Mouse (Mus musculus) heart, embryonic 15.5 days (tissue): Measurements from ENCODE around the gene Zfp459. TPM values are rescaled to one million over a fixed set of nuclear protein-coding genes. Genes with fewer than 3 reads are reported as not detected.
A peak's percentile ranks its signal among the peaks of the same experiment; 100 is the strongest.
"Not testable (repeated sequence)": the region's sequence is repeated elsewhere in the genome, so short reads cannot be mapped to it uniquely, and the experiment has no call there.

Experiments
- ATAC-seq: fragments of 200-750 bp; cut with Nextera tagmentation; replicated peaks from 2 replicates; pipeline ENCODE4 v1.8.0; 2017; ENCODE audit warnings: low read depth, moderate TSS enrichment; ENCODE audit not compliant: insufficient number of reproducible peaks, insufficient read depth, low FRiP score
- H3K27ac ChIP-seq: fragments of 300-500 bp; sonication (generic); 2 replicates; pipeline ENCODE4 v1.5.1; 2015; ENCODE audit warnings: mild to moderate bottlenecking, inconsistent platforms
- H3K27me3 ChIP-seq: fragments of 300-500 bp; sonication (generic); 2 replicates; pipeline ENCODE4 v1.6.1; 2015; ENCODE audit warnings: inconsistent platforms
- H3K36me3 ChIP-seq: fragments of 300-500 bp; sonication (generic); 2 replicates; pipeline ENCODE4 v1.6.1; 2015; ENCODE audit warnings: mild to moderate bottlenecking, inconsistent platforms
- H3K4me1 ChIP-seq: fragments of 300-500 bp; sonication (generic); replicated peaks from 2 replicates; pipeline ENCODE4 v1.6.1; 2015; ENCODE audit warnings: inconsistent platforms
- H3K4me2 ChIP-seq: fragments of 300-500 bp; sonication (generic); 2 replicates; pipeline ENCODE4 v1.6.1; 2015; ENCODE audit warnings: inconsistent platforms, mild to moderate bottlenecking, moderate library complexity
- H3K4me3 ChIP-seq: fragments of 300-500 bp; sonication (generic); 2 replicates; pipeline ENCODE4 v1.5.1; 2015; ENCODE audit warnings: mild to moderate bottlenecking, inconsistent platforms
- H3K9ac ChIP-seq: fragments of 300-500 bp; sonication (generic); 2 replicates; pipeline ENCODE4 v1.6.1; 2015; ENCODE audit warnings: mild to moderate bottlenecking, inconsistent platforms
- H3K9me3 ChIP-seq: fragments of 300-500 bp; sonication (generic); replicated peaks from 2 replicates; pipeline ENCODE4 v1.6.1; 2016; ENCODE audit warnings: inconsistent platforms
- WGBS: fragments of 180-500 bp; shearing (Covaris S2); methylation state at CpG from one replicate; pipeline ENCODE4 v1.1.7; 2015; ENCODE audit warnings: mixed read lengths; 5-methylcytosine and 5-hydroxymethylcytosine counted together
- polyA plus RNA-seq: library from polyadenylated mRNA; unstranded; fragments of >200 nt; fragmentation: Nextera tagmentation; extraction: Ambion mirVana; gene quantifications from 2 replicates; pipeline ENCODE4 v1.2.1, GENCODE M21; 2015

The Zfp459 gene
- polyA plus RNA-seq, 1 experiment from 2014 or later, result 0.30 TPM

DNA sequence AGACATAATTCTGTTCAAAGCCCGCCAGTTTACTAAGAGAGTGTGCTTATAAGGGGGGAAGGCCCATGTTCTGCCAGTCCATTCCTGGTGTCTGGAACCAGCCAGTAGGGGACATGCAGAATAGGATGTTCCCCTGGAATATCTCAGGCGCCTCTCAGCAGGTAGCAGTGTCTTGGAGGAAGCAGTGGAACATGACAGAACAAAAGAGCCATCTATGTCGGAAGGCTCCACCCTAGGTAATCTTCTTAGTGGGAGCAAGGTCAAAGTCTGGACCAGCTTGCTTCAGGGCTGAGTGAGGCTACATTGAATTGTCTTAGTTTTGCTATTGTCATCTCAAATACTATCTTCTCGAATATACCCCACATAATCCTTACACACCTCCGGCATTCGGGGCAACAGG lies 5.5 kb downstream of the Zfp459 start:
- ATAC-seq, result no peak
- peaks cover 2% of the 10 kb centered on the region; the same call in 1 of the 2 replicates for H3K27me3 ChIP-seq
- H3K4me2 ChIP-seq, result no peak overlapping the region
- H3K4me1 ChIP-seq, result peaks cover 1% of the 10 kb centered on the region; the same call in 1 of the 2 replicates
- 85% methylated on average over 6 of the region's 6 CpGs for WGBS
- H3K9ac ChIP-seq, result no peak overlapping the region
- no peak overlapping the region for H3K4me3 ChIP-seq
- no peak overlapping the region for H3K27ac ChIP-seq
- no peaks in the 10 kb centered on the region for H3K36me3 ChIP-seq
- H3K9me3 ChIP-seq, result no peaks in the 10 kb centered on the region

DNA sequence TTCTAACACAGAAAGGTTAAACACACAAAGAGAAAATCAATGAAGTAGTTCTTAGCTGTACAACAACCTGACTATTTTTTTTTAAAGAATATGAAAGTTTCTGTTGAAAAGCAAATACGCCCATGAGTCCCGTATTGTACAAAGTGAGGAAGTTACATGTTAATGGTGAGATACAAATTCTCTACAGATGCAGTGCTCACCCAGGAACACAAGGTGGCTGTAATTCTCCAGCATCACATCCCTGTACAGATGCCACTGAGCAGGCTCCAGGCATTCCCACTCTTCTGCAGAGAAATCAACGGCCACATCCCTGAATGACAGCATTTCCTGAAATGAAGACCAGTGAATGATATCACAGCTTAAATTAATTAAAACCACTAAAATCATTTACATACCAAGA lies 7.6 kb downstream of the Zfp459 start:
- ATAC-seq, H3K27me3 ChIP-seq: not testable (repeated sequence)
- WGBS, result 64% methylated on average over 3 of the region's 3 CpGs

DNA sequence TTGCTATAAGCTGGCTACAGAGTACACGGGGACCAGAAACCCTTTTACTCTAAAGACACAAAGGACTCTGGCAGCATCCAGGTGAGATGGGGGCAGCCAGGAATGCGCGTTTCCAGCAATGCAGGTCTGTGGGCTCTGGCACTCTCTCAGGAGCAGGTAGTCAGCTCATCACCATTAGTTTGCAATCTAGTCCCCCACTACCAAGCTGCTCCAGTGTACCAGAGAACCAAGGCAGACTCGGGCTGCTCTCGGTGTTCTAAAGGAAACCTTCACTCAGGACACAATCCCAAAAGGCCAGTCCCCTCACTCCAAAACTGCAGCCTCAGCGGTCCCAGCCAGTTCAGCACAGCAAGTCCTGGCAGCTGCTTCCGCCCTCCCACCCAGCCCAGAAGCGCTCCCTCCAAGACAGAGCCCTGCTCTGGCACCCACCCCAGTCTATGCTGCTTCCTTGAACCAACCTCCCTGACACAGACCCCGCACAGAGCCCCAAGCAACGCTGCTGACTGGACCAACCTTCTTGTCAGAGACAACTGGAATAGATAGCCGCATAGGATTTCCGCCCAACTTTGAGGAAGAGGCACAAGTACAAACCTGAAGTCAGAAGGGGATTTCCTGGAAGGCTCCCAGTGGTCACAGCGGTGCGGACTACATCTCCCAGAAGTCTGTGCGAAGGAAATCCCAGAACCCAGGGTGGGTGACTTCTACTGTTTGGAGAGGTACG lies 21.9 kb downstream of the Zfp459 start, which contains the start of gene Zfp429:
Gene Zfp429 (minus strand): TSS at position 637 of the 721 bp plus-strand sequence.
- peak; percentile 91 for ATAC-seq
- Histone ChIP-seq H3K4me3 (peak within 1 kb of the TSS; percentile 76), H3K9ac (peak within 1 kb of the TSS; percentile 67), H3K27ac (peak within 1 kb of the TSS; percentile 62; the same call in 1 of the 2 replicates), H3K4me2 (peak within 1 kb of the TSS; percentile 62)
- not testable (repeated sequence) for H3K4me1 ChIP-seq, H3K36me3 ChIP-seq, H3K9me3 ChIP-seq, H3K27me3 ChIP-seq
- WGBS, result 5% methylated on average over 16 of the region's 16 CpGs

More for the DNA sequence above, 7.6 kb downstream of the Zfp459 start:
- H3K4me1 ChIP-seq, H3K4me2 ChIP-seq, H3K9me3 ChIP-seq, H3K36me3 ChIP-seq, H3K27ac ChIP-seq, H3K4me3 ChIP-seq, H3K9ac ChIP-seq: not testable (repeated sequence)

DNA sequence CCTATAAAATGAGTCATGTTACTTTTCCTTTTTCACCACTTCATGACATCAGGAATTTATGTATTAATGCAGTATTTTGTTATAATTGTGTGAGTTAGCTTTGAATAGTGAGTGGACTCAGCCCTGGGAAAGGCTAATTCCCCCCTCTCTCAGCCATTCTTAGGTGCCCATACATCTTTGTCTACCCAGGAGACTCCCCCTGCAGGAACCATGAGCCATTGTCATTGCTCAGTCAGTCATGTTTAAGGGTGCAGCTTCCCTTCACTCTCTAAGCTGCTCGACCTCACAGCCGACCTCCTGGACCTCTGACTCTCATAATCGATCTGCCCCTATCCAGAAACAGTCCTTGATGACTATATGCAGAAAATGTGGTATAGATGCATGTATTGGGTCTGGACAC lies 45.0 kb downstream of the Zfp459 start:
- WGBS, result 74% methylated on average over 3 of the region's 3 CpGs
- not testable (repeated sequence) for ATAC-seq, H3K4me2 ChIP-seq, H3K4me1 ChIP-seq, H3K27me3 ChIP-seq, H3K4me3 ChIP-seq, H3K9me3 ChIP-seq, H3K9ac ChIP-seq, H3K27ac ChIP-seq, H3K36me3 ChIP-seq

DNA sequence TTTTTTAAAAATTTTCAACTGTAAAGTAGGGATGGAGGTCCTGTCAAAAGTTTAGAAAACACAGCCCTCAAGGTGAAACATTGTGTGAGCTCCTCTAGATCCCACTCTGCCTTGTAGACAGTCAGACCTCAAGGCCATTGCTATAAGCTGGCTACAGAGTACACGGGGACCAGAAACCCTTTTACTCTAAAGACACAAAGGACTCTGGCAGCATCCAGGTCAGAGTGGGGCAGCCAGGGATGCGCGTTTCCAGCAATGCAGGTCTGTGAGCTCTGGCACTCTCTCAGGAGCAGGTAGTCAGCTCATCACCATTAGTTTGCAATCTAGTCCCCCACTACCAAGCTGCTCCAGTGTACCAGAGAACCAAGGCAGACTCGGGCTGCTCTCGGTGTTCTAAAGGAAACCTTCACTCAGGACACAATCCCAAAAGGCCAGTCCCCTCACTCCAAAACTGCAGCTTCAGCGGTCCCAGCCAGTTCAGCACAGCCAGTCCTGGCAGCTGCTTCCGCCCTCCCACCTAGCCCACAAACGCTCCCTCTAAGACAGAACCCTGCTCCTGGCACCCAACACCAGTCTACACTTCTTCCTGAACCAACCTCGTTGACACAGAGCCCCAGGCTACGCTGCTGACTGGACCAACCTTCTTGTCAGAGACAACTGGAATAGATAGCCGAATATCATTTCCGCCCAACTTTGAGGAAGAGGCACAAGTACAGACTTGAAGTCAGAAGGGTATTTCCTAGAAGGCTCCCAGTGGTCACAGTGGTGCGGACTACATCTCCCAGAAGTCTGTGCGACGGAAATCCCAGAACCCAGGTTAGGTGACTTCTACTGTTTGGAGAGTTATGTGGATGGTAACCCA lies 45.9 kb downstream of the Zfp459 start, which contains the start of the genes Gm28041 and Zfp456:
Gene Gm28041 (minus strand): TSS at position 684 of the 862 bp plus-strand sequence.
Gene Zfp456 (minus strand): TSS at position 761 of the 862 bp plus-strand sequence.
- H3K27ac ChIP-seq, H3K4me1 ChIP-seq, H3K36me3 ChIP-seq, H3K27me3 ChIP-seq, H3K9me3 ChIP-seq: not testable (repeated sequence)
- Histone ChIP-seq H3K9ac (peak within 1 kb of the TSS; percentile 46; the same call in 1 of the 2 replicates), H3K4me3 (peak within 1 kb of the TSS; percentile 57), H3K4me2 (peak within 1 kb of the TSS; percentile 61)
- peak; percentile 88 for ATAC-seq
- WGBS, result 12% methylated on average over 15 of the region's 15 CpGs

DNA sequence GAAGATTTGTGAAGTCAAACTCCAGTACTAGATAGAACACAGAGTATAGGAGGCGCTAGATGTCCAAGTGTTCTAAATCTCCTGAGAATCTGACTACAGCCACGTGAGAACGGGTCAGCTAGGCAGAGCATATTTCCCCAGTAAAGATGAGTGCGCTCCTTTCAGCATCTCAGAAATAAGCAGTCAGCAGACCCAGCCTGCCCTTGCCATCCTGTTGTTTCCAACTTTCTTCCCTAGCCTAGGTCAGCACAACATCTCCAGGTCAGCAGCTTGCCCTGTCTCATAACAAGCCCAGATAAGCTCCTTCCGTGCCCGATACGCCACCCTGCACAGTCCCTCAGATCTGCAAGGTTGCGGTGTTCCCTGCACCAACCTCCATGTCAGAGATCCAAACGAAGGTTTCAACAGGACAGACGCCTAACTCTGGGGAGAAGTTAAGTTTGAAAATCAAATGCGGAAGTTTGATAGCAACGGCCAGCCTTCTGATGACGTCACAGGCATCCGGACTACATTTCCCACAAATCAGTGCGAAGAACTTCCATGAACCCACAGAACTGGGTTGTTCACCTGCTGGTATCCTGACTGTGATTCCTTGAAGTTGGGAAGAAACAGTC lies 61.0 kb downstream of the Zfp459 start, which contains the start of the genes Gm28044 and Zfp953:
Gene Gm28044 (minus strand): TSS at position 406 of the 614 bp plus-strand sequence.
Gene Zfp953 (minus strand): TSS at position 475 of the 614 bp plus-strand sequence.
- under 1% methylated on average over 15 of the region's 15 CpGs for WGBS
- no peaks in the 10 kb centered on the region for H3K36me3 ChIP-seq
- no peaks in the 10 kb centered on the region for H3K27me3 ChIP-seq
- peak within 1 kb of the TSS; percentile 83 for H3K4me3 ChIP-seq
- H3K9ac ChIP-seq, result peak within 1 kb of the TSS; percentile 72
- H3K27ac ChIP-seq, result peak within 1 kb of the TSS; percentile 79
- no peaks in the 10 kb centered on the region for H3K9me3 ChIP-seq
- H3K4me1 ChIP-seq, result peaks cover 8% of the 10 kb centered on the region
- peak within 1 kb of the TSS; percentile 74 for H3K4me2 ChIP-seq
- ATAC-seq, result peak; percentile 79

Other genes with a start within 250 kb of the Zfp459 start
- 5.9 and 6.2 TPM in 2 replicates for gene Rsl1, start 248.2 kb downstream of the Zfp459 start, polyA plus RNA-seq
- gene Zfp455, start 226.9 kb downstream of the Zfp459 start, polyA plus RNA-seq, result 1.1 and 1.3 TPM in 2 replicates
- gene Zfp458, start 143.0 kb downstream of the Zfp459 start, polyA plus RNA-seq, result 1.1 and 1.3 TPM in 2 replicates
- gene Zfp457, start 114.9 kb downstream of the Zfp459 start, polyA plus RNA-seq, result 0.83 and 1.0 TPM in 2 replicates
- 1.4 and 1.5 TPM in 2 replicates for gene Zfp595, start 88.8 kb downstream of the Zfp459 start, polyA plus RNA-seq
- not detected in 2 replicates for gene Gm28044, start 60.9 kb downstream of the Zfp459 start, polyA plus RNA-seq
- 0.67 and 0.72 TPM in 2 replicates for gene Zfp953, start 60.8 kb downstream of the Zfp459 start, polyA plus RNA-seq
- gene Gm28041, start 45.7 kb downstream of the Zfp459 start, polyA plus RNA-seq, result 0.35 and 1.1 TPM in 2 replicates
- 0.94 and 1.2 TPM in 2 replicates for gene Zfp456, start 45.6 kb downstream of the Zfp459 start, polyA plus RNA-seq
- gene Zfp429, start 21.6 kb downstream of the Zfp459 start, polyA plus RNA-seq, result 2.6 and 4.6 TPM in 2 replicates
- gene Zfp874a, start 30.2 kb upstream of the Zfp459 start, polyA plus RNA-seq, result 5.8 and 5.9 TPM in 2 replicates
- 1.8 and 3.0 TPM in 2 replicates for gene Zfp874b, start 62.8 kb upstream of the Zfp459 start, polyA plus RNA-seq
- gene Zfp58, start 79.1 kb upstream of the Zfp459 start, polyA plus RNA-seq, result 7.8 and 8.0 TPM in 2 replicates
- gene Gm26965, start 104.7 kb upstream of the Zfp459 start, polyA plus RNA-seq, result not detected in 2 replicates
- gene Zfp87, start 104.8 kb upstream of the Zfp459 start, polyA plus RNA-seq, result 17.7 and 18.2 TPM in 2 replicates
- gene Zfp748, start 132.4 kb upstream of the Zfp459 start, polyA plus RNA-seq, result 5.2 and 6.8 TPM in 2 replicates
- 2.1 and 2.6 TPM in 2 replicates for gene Zfp729b, start 188.3 kb upstream of the Zfp459 start, polyA plus RNA-seq
- 0.24 and 0.57 TPM in 2 replicates for gene Gm49345, start 216.4 kb upstream of the Zfp459 start, polyA plus RNA-seq
- gene Zfp729a, start 216.4 kb upstream of the Zfp459 start, polyA plus RNA-seq, result 1.4 TPM in 2 replicates